Mouse (Mus musculus) liver, adult 2 months (tissue): ENCODE data around the gene Cyb5r1. TPM values are rescaled to one million over a fixed set of nuclear protein-coding genes. Genes with fewer than 3 reads are reported as not detected.
A peak's percentile ranks its signal among the peaks of the same experiment; 100 is the strongest.

Experiments used
- DNase-seq: peaks from one replicate; pipeline ENCODE4 v3.0.0-alpha.2; 2011; ENCODE audit warnings: low read depth, low spot score; ENCODE audit errors: extremely low read depth
- H3K27ac ChIP-seq: fragments of 200-500 bp; replicated peaks from 2 replicates; pipeline ENCODE4 v1.5.1; 2012; ENCODE audit warnings: low read depth, mild to moderate bottlenecking, control low read depth, inconsistent platforms, low read length; ENCODE audit not compliant: insufficient read depth
- H3K27me3 ChIP-seq: fragments of 200-500 bp; 2 replicates; pipeline ENCODE4 v1.6.1; 2012; ENCODE audit warnings: mild to moderate bottlenecking, moderate library complexity, low read length, inconsistent platforms; ENCODE audit not compliant: control insufficient read depth, insufficient read depth
- H3K36me3 ChIP-seq: fragments of 200-500 bp; 2 replicates; pipeline ENCODE4 v1.6.1; 2012; ENCODE audit warnings: low read length, inconsistent platforms; ENCODE audit not compliant: control insufficient read depth, insufficient read depth
- H3K4me1 ChIP-seq: fragments of 200-500 bp; 2 replicates; pipeline ENCODE4 v1.6.1; 2011; ENCODE audit warnings: low read length; ENCODE audit not compliant: control insufficient read depth, insufficient read depth
- H3K4me3 ChIP-seq: fragments of 200-500 bp; 2 replicates; pipeline ENCODE4 v1.5.1; 2011; ENCODE audit warnings: low read depth, mild to moderate bottlenecking, control low read depth, low read length, moderate library complexity; ENCODE audit not compliant: insufficient read depth
- H3K79me2 ChIP-seq: fragments of 200-500 bp; 2 replicates; pipeline ENCODE4 v1.6.1; 2012; ENCODE audit warnings: inconsistent platforms, mild to moderate bottlenecking, low read length, moderate library complexity; ENCODE audit not compliant: control insufficient read depth, insufficient read depth
- H3K9ac ChIP-seq: fragments of 200-500 bp; 2 replicates; pipeline ENCODE4 v1.6.1; 2012; ENCODE audit warnings: low read depth, mild to moderate bottlenecking, control low read depth, inconsistent platforms, low read length
- CTCF ChIP-seq: fragments of 200-500 bp; IDR thresholded peaks from 2 replicates; pipeline ENCODE4 v1.5.1; 2011; ENCODE audit warnings: low read depth, low read length, control low read depth
- POLR2A ChIP-seq: fragments of 200-500 bp; IDR thresholded peaks from 2 replicates; pipeline ENCODE4 v1.6.1; 2011; ENCODE audit warnings: low read length, control low read depth; ENCODE audit not compliant: insufficient read depth; ENCODE audit errors: extremely low read depth
- WGBS: fragments of 180-500 bp; shearing (Covaris S2); methylation state at CpG from one replicate; pipeline ENCODE4 v1.1.7; 2018; 5-methylcytosine and 5-hydroxymethylcytosine counted together
- polyA plus RNA-seq: library from polyadenylated mRNA; depleted of rRNA; stranded (reverse); fragments of >200 nt; gene quantifications from 2 replicates; pipeline ENCODE4 v1.2.3, GENCODE M21; 2012; rRNA removed
- total RNA-seq: library from RNA; depleted of rRNA; stranded (reverse); fragments of >200 nt; gene quantifications from 2 replicates; pipeline ENCODE4 v1.2.3, GENCODE M21; 2014; rRNA removed

Gene Cyb5r1
- total RNA-seq (4.5 and 4.7 TPM in 2 replicates), polyA plus RNA-seq (8.3 and 16.3 TPM in 2 replicates)

DNA sequence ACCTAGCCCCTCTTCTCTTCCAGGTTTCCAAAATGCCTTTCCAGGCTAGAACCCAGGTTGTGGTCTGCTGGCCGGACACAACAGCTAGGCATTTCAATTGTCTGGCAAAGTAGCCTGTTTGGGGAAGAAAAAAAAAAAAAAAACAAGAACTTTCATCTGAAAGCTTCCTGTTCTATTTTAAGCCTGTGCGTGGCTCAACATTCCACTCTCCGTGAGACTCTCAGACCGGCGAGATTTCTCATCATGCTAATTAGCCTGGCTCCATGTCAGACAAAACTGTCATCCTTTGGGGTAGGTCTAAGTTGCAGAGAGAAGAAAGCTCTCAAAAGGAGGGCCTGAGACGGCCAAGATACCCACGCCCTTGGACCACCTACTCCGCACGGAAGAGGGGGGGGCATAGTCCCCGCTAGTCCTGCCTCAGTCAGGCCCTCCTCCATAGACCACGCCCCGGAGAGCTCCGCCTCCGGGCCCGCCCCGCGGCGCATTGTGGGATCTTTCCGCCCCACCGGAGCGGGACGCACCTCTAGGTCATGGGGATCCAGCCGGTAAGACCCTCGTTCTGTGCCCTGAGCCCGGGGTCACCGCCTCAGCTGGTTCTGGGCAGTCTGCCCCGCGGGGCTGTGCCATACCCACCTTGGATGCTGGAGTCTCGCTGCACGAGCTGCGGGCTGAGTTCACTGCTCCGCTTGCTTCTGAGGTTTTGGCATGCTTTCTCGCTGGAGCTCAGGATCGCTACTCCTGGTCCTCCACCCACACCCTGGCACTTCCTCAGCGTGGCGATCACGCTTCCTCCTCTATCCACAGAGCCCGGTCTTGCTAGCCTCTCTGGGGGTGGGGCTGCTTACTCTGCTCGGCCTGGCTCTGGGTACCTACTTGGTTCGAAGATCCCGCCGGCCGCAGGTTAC is at the start of gene Cyb5r1:
Gene Cyb5r1 (plus strand): TSS at position 51 of the 905 bp plus-strand sequence.
- H3K4me1 ChIP-seq, result peaks cover 6% of the 10 kb centered on the region; the same call in 1 of the 2 replicates
- H3K27ac ChIP-seq, result peak within 1 kb of the TSS; percentile 21; the same call in 1 of the 2 replicates
- no peaks in the 10 kb centered on the region for H3K79me2 ChIP-seq
- DNase-seq, result peak; percentile 58
- H3K9ac ChIP-seq, result peak within 1 kb of the TSS; percentile 70
- TF ChIP-seq POLR2A (0 out of 2 replicates have a peak, but pooled peaks have one; percentile 27), CTCF (no peak)
- peaks cover 4% of the 10 kb centered on the region; the same call in 1 of the 2 replicates for H3K36me3 ChIP-seq
- peak within 1 kb of the TSS; percentile 79 for H3K4me3 ChIP-seq
- no peaks in the 10 kb centered on the region for H3K27me3 ChIP-seq
- under 1% methylated on average over 43 of the region's 43 CpGs for WGBS

DNA sequence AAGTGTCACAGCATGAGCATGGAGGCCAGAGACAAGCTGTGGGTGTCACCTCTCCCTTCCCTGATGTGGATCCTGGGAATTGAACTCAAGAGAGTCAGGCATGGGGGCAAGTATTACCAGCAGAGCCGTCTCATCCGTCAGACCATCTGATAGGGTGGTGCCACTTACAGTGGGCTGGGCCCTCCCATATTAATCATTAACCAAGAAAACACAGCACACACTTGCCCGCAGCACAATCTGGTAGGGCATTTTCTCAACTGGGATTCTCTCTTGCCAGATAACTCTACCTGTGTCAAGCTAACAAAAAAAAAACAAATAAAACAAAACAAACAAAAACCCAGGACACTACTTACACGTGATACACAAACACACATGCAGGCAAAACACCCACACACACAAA is 47.9 kb upstream of the Cyb5r1 start:
- H3K27ac ChIP-seq, result peak overlapping the region; percentile 60

DNA sequence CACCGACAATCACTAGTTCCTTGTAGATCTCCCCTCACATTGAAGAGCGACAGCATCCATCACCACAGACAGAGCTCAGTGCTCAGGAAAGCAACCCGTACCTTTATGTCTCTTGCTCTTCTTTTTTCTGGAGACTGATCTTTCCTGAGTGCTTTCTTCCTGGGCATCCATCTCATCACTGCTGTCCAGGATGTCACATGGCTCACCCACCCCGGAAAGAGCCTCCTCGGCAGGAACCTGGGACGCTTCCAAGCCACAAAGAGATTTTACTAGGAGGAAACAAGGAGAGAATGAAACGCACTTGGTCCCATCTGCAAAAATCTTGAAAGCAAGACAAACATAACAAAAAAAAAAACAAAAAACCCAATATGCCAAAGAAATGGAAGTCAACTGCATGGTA is 44.7 kb upstream of the Cyb5r1 start:
- TF ChIP-seq CTCF (no peak), POLR2A (no peak)
- Histone ChIP-seq H3K4me1 (peaks cover 14% of the 10 kb centered on the region), H3K36me3 (peaks cover 26% of the 10 kb centered on the region), H3K9ac (no peak overlapping the region), H3K27ac (no peak overlapping the region), H3K4me3 (no peak overlapping the region), H3K79me2 (peaks cover 8% of the 10 kb centered on the region; the same call in 1 of the 2 replicates), H3K27me3 (no peaks in the 10 kb centered on the region)
- 31% methylated on average over 7 of the region's 7 CpGs for WGBS
- DNase-seq, result no peak

More for the DNA sequence above, 47.9 kb upstream of the Cyb5r1 start:
- H3K9ac ChIP-seq, result no peak overlapping the region
- DNase-seq, result peak; percentile 97
- 29% methylated on average over 4 of the region's 4 CpGs for WGBS
- no peak overlapping the region for H3K4me3 ChIP-seq
- no peaks in the 10 kb centered on the region for H3K27me3 ChIP-seq
- no peak for TF ChIP-seq POLR2A
- no peak for TF ChIP-seq CTCF
- H3K79me2 ChIP-seq, result peaks cover 11% of the 10 kb centered on the region; the same call in 1 of the 2 replicates
- peaks cover 54% of the 10 kb centered on the region for H3K36me3 ChIP-seq
- peaks cover 20% of the 10 kb centered on the region for H3K4me1 ChIP-seq

DNA sequence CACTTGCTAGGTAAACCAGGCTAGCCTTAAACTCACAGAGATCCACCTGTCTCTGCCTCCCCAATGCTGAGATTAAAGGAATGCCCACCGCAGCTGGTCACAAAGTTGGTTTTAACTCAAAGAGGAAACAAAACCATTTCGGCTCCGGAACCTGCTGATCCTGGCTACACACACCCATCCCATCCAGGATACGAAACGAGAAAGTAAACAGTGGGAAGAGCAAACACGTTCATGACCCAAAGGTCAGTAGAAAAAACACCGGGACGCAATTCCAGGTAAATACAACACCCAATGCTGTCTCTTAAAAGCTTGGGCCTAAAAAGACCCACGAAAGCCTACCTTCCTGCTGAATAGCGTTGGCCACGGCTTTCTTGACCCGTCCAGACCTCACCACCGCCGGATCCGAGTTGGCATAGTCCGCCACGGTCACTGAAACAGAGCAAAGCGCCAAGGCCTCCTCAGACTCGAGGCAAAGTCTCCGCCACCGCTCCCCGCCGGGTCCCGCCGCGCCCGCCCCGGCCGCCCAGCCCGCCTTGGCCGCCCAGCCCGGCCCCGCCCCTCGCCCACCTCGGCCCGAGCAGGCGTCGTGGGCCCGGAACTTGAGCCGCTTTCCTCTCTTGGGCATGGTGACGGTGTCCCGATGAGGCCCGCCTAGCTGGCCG is 44.0 kb upstream of the Cyb5r1 start:
- Histone ChIP-seq H3K4me3 (peak overlapping the region; percentile 85), H3K27ac (peak overlapping the region; percentile 96), H3K36me3 (peaks cover 20% of the 10 kb centered on the region), H3K27me3 (no peaks in the 10 kb centered on the region), H3K79me2 (peaks cover 8% of the 10 kb centered on the region; the same call in 1 of the 2 replicates), H3K9ac (peak overlapping the region; percentile 89), H3K4me1 (peaks cover 14% of the 10 kb centered on the region)
- peak; percentile 95 for DNase-seq
- no peak for TF ChIP-seq POLR2A
- TF ChIP-seq CTCF, result no peak
- WGBS, result under 1% methylated on average over 44 of the region's 44 CpGs

DNA sequence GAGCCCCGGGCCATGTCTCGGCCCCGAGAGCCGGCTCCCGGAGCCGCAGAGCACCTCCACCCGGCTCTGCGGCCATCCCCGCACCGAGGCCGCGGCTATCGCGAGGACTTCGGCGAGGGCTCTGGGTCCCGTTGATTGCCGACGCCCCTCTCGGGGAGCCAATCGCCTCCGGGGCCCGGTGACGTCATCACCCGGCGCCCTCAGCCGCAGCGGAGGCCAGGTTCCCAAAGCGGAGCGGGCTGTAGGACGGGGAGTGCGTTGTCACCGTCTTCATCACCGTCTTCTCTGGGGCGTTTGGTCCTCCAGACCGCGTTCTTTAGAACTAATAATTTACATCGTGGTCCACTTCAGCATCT is 43.5 kb upstream of the Cyb5r1 start, which contains the start of gene Tmem183a:
Gene Tmem183a (minus strand): TSS at position 123 of the 356 bp plus-strand sequence.
- WGBS, result 0% methylated on average over 38 of the region's 38 CpGs
- Histone ChIP-seq H3K4me1 (peaks cover 14% of the 10 kb centered on the region), H3K4me3 (peak within 1 kb of the TSS; percentile 85), H3K27ac (peak within 1 kb of the TSS; percentile 96), H3K27me3 (no peaks in the 10 kb centered on the region), H3K9ac (peak within 1 kb of the TSS; percentile 89), H3K36me3 (peaks cover 18% of the 10 kb centered on the region), H3K79me2 (peaks cover 8% of the 10 kb centered on the region; the same call in 1 of the 2 replicates)
- peak; percentile 78 for DNase-seq
- TF ChIP-seq POLR2A (peak; percentile 89), CTCF (no peak)
